Mouse (Mus musculus) heart, adult 9 months (tissue): Measurements from ENCODE around the gene Zbtb20.

Source experiments
- DNase-seq, 2 experiments: peaks; one replicate each; pipeline ENCODE4 v3.0.0; 2022; ENCODE audit warnings: low spot score in 2 of 2

The Zbtb20 gene

DNA sequence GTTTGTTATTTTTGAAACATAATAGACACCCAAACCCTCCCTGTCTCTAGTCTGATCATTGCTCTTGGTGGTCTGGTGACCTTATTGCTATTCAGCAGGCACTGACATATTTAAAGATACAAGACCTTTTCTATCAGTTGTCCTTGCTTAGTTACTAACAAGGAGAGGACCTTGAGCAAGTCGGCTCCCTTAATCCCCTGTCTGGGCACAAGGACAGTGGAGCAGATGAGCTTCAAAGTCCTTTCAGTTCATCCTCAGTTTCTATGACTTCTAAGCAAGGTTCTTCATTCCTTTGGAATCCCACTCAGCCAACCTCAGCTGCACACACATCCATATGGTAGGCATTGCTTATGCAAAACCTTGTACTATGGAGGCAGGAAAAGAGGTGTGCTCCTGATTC lies 690.8 kb downstream of the Zbtb20 start:
- DNase-seq = no peak

DNA sequence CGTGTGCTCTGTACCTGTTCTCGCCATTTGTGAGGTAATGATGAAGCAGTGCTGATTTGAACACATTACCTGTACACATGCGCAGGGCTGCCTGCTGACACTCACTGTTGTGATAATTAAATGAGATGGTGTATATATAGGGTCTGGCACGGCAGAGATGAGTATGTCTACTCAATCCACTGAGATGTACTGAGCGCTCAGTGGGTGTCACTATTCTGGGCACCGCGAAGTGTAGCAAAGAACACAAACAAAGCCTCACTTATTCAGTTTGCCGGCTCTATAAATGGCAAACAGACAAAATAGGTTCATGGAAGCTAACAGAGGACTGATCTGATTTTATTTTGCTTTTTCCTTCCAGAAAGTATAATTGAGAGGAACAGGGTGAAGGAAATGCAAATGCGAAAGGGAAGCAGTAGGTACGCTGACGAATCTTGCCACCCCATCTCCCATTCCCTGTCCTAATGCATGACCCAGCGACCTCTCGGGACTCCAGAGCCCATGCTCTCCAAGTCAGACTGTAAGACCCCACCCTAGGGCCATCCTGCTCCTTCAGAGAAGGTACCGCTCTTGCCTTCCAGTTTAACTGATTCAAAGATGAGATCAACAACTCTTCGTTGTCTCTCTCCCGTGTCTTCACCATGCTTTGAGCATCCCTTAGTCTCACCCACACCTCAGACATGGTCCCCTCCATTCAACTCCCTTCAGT lies 695.8 kb downstream of the Zbtb20 start:
- DNase-seq = no peak

DNA sequence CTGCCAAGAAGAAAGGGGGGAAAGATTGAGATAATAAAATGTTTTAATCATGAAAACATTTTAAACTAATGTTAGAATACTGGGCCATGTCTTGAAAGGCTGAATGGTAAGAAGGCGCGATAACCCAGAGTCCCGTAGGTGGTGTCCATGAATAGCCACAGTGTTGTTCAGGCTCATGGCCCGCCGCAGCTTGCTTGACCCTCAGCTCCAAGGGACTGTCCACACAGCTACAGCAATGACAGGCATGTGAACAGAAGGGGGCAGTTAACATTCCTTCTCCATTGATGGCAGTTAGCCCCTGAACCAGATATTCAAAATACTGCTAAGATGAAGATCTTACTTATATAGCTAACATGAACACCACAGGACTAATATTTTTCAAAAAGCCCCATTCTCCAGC lies 696.5 kb downstream of the Zbtb20 start:
- no peak for DNase-seq

DNA sequence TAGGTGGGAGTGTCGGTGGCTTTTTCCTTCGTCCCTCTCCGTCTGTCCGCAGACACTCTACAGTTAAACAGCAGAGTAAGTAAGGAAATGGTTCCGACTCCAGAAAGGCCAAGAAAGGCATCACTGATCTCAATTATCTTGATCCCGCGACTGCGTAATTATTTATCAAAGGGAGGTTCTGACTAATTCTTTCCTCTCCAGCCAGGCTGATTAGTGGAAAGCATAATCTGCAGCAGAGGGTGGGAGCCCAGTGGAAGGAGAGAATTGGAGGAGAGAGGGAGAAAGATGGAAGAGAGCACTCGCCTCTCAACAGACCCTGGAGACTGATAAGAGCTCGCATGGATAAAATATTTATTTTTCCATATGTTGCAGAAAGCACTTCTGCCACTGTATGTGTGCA lies 697.1 kb downstream of the Zbtb20 start:
- no peak for DNase-seq

DNA sequence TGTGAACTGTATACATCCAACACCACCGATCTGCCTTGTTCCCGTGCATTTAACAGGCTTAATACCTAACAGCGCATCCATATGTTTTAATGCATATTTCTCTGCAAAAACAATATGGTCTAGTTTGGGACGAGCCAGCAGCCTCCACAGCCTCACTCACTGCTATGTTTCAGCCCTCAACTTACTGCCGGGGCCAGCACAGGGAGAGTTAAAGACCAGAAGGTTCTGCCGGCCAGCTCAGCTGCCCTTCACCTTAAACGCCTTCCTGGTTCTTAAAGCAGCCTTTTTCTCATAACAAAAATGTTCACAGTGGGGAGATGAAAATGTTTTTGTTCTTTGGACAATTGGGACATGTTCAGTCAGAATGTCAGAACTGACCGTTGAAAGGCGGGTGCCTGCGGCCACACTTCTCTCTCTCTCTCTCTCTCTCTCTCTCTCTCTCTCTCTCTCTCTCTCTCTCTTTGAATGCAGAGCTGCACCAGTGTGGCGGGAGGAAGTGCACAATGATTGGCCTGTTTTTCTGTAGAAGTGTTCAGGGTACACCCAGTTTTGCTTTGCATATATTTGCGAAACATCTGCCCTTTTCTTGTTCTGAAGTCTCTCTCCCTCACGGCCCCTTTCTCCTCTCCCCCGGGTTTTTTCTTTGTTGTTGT lies 697.6 kb downstream of the Zbtb20 start:
- no peak for DNase-seq

DNA sequence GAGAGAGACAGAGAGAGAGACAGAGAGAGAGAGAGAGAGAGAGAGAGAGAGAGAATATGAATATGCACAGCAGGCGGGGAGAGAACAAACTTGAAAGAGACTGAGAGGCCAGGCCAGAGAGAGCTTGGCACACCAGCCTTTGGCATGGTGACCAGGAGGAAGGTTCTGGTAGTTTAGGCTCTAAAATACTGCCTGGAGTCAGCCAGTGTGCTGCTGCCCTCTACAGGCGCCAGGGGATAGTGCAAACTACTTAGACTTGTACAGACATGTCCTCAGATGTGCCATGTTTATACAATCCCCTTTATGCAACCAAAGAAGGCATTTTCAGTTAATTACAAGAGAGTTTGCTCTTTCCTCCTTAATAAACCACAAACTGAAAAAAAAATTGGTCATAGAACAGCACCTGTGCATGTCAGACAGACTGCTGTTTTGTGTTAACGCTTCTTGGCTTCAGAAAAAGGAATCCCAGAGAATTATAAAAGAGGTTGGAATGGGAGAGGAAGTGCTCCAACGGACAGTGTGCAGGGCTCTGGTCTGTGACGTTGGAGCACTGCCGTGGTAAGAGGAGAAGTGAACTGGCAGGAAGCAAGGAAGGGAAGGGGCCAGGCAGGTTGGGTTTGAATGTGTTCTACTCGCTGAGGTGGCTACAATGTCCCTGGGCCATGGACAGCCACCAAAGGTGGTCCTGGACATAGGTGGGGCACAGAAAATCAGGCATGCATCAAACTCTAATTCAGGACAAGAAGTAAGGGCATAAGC lies 698.5 kb downstream of the Zbtb20 start:
- DNase-seq = peak; percentile 86 to 94

DNA sequence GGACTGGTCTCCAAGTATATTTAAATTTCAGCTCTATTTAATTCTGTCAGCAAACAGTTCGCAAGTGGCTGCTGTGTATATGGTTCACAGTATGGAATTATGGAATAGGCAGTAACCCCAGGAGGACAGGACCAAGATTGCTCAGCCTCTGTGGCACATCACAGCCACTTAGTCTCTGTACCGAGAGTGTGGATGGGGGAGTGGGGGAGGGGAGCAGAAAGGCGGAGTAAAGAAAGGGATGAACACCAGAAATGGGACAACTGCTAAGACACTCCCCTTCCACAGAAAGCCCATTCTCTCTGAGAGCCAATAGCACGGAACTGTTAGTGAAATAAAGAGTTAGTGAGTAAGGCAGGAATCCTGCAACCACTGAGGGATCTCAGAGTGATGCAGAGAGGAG lies 699.4 kb downstream of the Zbtb20 start:
- DNase-seq = no peak

DNA sequence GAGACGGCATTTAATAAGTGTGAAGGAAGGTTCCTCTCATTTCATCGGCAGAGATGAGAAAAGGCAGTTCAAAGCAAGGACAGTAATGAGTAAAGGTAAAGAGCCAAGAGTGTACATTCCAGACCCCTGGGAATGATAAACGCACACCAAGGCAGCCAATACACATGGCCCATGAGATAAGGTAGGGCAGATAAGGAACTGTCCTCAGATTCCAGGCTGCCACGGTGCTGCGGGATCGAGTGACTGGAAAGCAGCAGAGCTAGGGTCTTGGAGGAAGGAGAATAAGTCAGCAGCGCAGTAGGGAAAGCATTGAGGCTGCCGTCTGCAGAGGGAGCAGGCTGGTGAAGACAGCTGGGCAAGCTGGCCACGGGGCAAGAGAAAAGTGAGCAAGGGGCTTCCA lies 699.8 kb downstream of the Zbtb20 start:
- no peak for DNase-seq

DNA sequence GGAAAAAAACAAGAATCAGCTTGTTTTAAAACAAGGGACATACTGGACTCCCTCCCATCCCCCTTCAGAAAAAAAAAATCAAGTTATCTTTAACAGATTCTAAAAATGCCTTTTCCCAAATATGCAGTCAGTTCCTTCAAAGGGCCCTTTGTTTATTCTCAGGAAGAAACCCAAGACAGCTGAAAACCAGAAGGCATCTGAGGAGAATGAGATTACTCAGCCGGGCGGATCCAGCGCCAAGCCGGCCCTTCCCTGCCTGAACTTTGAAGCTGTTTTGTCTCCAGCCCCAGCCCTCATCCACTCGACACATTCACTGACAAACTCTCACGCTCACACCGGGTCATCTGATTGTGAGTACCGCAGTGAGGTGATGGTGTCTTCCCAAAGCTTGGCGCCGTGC lies 701.7 kb downstream of the Zbtb20 start:
- peak; percentile 83 to 85 for DNase-seq

DNA sequence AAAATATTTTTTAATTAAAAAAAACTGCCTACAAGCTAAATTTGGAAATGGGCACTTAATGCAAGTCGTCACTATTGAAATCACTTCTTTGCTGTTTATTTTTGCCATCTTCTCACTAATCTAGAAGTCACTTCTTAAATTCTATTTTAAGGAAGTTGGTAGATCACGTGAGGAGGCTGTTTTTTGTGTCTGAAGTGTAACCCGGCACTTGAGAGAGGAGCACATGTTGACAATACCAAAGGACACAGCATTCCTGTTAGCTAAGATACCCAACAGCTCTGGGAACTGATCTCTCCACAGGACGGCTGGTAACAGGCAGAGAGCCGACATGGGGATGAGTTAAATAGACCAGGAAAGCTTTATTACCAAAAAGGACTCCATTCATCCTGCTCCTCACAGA lies 702.7 kb downstream of the Zbtb20 start:
- DNase-seq = peak in 1 of 2 experiments; percentile 51

DNA sequence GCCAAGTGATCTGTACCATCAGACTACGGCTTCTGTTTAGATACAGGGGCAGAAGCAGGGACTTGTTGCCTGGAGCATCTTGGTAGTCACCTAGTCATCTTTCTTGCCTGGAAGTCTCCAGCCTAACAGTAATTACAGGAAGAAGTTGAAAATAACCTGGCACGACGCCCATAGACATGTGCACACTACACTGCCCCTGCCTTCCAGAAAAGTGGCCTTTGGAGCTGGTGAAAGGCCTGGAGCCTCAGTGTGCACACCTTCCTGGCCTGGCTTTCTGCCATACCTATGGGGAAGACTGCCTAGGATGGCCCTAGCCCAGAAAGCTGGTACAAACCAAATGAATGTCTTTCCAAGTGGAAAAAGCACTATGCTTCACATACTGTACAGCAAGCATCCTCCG lies 703.4 kb downstream of the Zbtb20 start:
- DNase-seq = peak in 1 of 2 experiments; percentile 38

DNA sequence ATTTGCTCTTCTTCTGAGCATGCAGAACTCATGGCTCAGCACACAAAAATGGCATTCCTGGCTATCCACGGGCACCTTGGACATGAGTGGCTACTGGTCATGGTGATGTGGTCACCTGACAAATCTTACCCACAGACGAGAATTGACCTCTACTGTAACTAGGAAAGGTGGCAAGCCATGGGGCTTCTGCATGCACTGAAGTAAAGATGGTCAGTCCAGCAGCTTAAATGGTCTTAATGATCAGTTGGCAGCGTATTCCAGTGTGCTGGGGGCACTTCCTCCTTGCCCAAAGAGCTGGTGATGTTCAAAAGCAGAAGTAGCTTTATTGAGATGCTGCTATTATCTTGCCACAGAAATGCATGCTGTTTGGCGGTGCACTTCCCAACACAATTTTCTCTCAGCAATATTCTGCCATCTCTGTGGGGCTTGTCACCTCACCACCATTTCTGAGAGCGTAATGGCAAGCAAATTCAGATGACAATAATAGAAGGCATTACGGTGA lies 704.7 kb downstream of the Zbtb20 start:
- DNase-seq = no peak

DNA sequence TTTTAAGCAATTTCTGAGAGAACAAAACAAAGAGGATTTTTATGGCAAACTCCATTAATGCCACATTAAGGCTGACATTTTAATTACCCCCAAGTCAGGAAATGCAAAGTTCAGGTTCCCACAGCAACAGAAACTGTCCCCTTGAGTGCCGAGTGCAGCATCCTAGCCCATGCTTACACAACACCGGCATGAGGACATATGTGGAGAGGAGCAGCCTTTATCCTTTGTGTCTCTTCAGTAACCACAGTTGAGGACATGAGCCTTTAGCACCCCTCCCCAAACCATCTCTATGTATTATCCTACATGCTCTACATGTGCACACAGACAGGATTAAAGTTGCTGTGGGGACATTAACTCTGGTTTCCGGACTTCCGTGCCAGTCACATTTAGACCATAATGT lies 705.9 kb downstream of the Zbtb20 start:
- no peak for DNase-seq

DNA sequence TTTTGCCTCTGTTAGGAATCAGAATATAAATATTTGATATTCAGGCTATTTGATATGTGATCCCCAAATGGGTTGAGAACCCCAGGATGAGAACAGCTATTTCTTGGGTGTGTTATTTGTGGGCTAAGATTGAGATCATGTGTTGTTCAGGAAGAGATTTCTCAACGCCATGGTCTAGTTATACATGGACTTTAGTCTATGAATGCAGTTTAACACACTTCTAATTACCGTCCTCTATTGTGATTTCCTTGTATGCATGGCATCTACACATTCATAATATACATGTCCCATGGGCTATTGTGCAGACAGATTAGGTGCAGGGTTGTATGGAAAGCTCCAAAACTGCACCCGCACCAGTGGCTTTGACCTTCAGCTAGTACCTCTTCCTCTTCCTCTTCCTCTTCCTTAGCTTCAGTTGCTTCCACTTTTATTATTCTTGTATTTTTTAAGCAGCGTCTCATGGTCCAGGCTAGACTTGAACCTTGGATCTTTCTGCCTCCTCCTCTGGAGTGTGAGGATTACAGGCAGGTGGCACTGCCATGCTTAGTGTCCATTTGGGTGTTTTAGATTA lies 711.3 kb downstream of the Zbtb20 start:
- DNase-seq = no peak

DNA sequence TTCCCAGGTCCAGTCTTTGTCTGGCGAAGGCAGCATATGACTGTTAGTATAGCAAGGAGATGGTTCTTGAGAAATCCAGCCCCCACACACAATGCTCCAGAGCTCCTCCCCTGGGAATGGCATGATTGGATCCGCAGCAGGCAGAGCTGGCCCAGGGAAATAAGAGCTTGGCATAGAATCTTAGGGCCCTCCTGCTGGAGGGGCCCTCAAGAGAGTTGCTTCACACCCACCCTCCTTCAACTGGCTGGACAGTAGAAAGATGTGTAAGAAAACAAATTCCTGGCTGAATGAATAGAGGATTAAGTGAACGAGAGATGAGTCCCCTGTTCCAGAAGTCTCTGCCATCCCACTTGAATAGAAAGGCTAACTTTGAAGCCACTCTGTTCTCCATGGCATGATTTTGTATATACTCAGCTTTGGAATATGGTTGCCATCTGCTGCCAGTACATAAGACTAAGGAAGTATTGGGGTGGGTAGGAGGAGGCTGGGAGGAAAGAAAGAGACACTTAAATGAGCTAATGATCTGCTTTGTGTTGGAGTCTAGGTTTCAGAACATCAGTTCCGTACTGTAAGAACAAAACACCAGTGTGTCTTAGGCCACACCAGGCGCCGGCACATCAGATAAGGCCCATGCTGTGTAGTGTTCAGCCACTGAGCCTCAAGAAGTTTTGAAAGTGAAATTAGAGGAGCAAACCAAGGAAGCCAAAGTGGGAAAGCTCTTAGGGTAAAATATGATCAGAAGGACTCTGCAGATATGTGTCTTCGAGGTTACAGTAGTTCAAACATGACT lies 715.2 kb downstream of the Zbtb20 start:
- peak; percentile 46 to 51 for DNase-seq

DNA sequence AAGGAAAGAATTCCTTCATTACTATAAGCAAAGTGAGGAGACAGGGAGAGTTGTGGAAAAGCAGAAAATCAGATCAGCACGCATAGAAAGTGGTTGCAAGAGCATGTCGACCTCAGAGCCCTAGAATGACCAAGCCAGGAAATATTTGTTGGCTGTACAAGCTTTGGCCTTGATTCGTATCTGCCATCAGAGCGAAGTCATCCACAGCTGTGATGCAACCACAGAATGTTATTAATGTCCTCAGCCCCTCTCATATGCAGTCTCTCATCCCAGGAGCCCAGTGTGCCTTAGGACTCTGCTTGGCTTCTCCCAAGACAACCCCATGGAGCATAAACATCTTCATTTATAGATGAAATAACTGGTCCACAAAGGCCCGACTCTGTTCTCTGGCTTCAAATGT lies 716.4 kb downstream of the Zbtb20 start:
- DNase-seq = peak; percentile 57 to 61

DNA sequence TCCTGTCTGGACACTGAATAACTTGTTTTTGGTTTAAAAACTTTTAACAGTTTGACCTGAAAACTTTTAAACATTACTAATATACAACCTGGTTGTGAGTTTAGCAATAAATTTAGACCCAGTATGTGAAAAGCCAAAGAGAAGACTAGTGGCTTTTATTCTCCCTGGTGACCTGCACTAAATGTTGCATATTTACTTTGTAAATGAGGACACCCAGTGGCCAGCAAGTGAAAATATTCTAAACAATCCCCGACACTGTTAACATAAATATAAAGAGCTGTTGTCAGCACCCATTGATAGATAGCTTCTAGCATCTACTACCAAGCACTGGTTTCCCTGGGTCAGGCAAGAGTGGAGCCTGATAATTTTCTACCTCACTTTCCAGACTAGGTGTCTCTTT lies 717.1 kb downstream of the Zbtb20 start:
- no peak for DNase-seq

DNA sequence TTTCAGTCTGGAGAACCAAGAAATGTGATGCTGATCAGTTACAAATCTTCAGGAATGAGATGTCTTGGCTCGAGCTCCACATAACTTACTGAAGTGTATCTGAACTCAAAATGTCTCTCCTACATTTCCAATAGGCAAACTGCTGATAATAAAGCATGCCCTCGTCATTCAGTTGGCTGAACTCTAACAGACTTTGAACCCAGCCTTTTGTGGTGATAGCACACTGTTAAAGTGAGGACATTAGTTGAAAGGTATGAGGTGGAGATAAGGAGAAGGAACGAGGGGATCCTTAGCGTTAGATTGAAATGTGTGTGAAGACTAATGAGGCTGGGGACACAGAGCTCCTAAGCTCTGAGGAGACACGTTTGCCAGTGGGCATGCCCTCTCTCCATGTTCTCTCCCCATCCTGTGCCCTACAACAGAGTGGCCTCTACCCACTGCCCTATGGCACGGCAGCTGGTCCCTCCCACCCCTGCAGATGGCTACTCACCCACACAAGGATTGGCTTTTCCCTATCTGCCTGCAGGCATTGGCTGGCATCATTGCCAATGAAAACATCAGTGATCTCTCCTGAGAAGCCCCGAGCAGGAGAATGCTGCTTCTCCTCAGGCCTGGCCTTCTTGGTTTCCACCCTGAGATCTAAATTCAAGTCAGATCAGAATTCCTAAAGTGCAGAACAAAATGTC lies 721.8 kb downstream of the Zbtb20 start:
- no peak for DNase-seq

DNA sequence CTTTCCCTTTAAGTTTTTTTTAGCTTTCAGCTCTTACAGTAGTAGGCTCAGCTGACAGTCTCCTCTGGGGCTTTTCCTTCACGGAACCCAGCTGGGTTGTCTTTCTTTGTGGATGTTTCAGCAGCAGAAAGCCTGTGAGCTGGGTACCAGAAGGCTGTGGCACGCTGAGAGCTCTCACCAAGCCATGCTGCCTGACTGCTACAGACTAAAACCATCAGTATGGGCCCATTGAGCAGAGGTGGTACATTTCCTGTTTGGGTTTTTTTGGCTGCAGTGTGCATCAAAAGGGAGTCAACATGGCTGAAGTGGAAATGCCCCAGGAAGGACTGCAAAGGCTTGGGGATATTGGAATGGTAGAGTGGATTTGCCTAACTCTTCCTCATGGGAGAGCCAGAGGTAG lies 724.0 kb downstream of the Zbtb20 start:
- DNase-seq = no peak

DNA sequence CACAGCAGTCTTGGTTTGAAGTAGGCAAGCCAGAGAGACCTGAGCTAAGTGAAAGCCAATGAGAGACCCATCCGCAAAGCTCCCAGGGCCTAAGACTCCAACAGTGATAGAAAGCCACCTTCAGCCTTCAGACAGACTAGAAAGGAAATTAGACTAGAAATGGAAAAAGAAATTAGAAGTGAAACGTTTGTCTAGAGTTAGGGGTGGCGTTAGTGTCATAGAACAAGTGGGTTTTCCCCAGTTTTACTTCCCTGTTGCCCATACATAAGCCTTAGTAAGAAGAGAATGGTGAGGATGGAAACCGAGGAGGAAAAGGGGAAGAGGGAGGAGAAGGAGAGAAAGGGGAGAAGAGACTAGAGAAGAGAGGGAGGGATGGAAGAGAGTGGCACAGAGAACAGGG lies 726.9 kb downstream of the Zbtb20 start:
- no peak for DNase-seq

DNA sequence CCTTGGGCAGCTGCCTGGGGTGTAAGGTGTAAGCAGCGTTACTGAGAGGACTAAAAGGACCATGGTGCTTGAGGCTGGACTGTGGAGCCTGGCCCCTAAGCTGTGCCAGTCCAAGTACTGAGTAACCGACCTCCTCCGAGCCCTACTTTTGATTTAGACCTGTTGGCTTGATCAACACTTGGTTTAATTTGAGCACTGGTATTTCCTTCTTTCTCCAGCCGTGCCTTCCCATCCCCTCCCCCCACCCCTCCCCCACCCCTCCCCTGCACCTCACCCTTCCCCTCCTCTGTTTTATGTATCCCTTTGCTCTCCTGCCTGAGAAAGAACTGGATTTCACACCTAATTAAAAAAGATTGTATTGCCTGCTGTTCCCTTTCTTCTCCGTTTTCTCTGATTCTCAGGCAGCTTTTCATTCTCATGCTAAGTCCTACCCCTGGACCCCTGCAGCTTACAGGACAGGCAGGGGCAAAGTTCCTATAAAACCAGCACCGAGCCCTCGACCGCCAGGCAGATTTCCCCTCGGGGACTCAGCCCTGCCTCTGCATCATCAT lies 728.0 kb downstream of the Zbtb20 start:
- no peak for DNase-seq
